Mouse (Mus musculus): ENCODE measurements around the gene Srebf1. TPM values are rescaled to one million over a fixed set of nuclear protein-coding genes. Genes with fewer than 3 reads are reported as not detected.

The Srebf1 gene
- total and polyA plus RNA-seq, 3 experiments: 69.8 to 126 (median 120) TPM

- H3K36me3 ChIP-seq (replicated peaks in 1 of 2; ENCODE audit: control insufficient read depth in 1 of 2, insufficient read depth in 1 of 2, low read length in 1 of 2): peaks cover 33 to 59% of the 10 kb centered on the region in 2 experiments
- TF ChIP-seq JUN (IDR thresholded peaks at IDR 0.05; ENCODE audit: insufficient read depth, low read depth, low read length) (no peak), ZMIZ1 (IDR thresholded peaks at IDR 0.05; ENCODE audit: low read depth, low read length) (no peak), NELFE (IDR thresholded peaks at IDR 0.05; ENCODE audit: low read depth, low read length) (no peak), POLR2A (IDR thresholded peaks at IDR 0.05; ENCODE audit: low read depth, low read length) (no peak), GABPA (IDR thresholded peaks at IDR 0.05; ENCODE audit: insufficient replicate concordance, low read depth, low read length) (no peak), BHLHE40 (IDR thresholded peaks at IDR 0.05; ENCODE audit: low read depth, low read length) (no peak), PAX5 (IDR thresholded peaks at IDR 0.05; ENCODE audit: low read length) (no peak), MAZ (IDR thresholded peaks at IDR 0.05; ENCODE audit: low read depth, low read length) (no peak), RAD21 (IDR thresholded peaks at IDR 0.05; ENCODE audit: low read depth, low read length) (no peak), UBTF (IDR thresholded peaks at IDR 0.05; ENCODE audit: low read depth, low read length) (no peak), CTCF (conservative IDR thresholded peaks at IDR 0.05 in 1 of 2, IDR thresholded peaks at IDR 0.05 in 1 of 2; ENCODE audit: low read depth in 2 of 2, low read length in 2 of 2) (no peak), ZNF384 (IDR thresholded peaks at IDR 0.05; ENCODE audit: low read depth, low read length) (no peak), IRF4 (IDR thresholded peaks at IDR 0.05; ENCODE audit: low read depth, low read length) (no peak), EP300 (IDR thresholded peaks at IDR 0.05; ENCODE audit: low read length) (no peak)
- DNase-seq (ENCODE audit: extremely low read depth): no peak
- H3K4me1 ChIP-seq (ENCODE audit: control insufficient read depth in 1 of 2, insufficient read depth in 2 of 2): peaks cover 51 to 100% of the 10 kb centered on the region in 2 experiments
- H3K4me3 ChIP-seq (replicated peaks in 1 of 3; ENCODE audit: low read depth in 2 of 3, low read length in 2 of 3, poor library complexity in 1 of 3): no peak overlapping the region
- H3K9ac ChIP-seq (ENCODE audit: insufficient read depth, low read depth): no peak overlapping the region
- in situ Hi-C loops (cut with MboI; ENCODE audit: low pct_ligation_motif_present, low pct_unique_long_range_greater_than_20kb, low sequenced_read_pairs) (loop anchor here (5.0 kb wide), 1 partner anchor 81 kb away; the partner anchor contains the start of gene Rai1), dilution Hi-C loops (cut with MboI; ENCODE audit: extremely low pct_ligation_motif_present, extremely low pct_unique_long_range_greater_than_20kb, low sequenced_read_pairs) (no loop called here)
- H3K27ac ChIP-seq (ENCODE audit: insufficient read depth, low read depth): no peak overlapping the region
- no peaks in the 10 kb centered on the region for H3K9me3 ChIP-seq (replicated peaks; ENCODE audit: low read length)
- no peaks in the 10 kb centered on the region for H3K27me3 ChIP-seq (replicated peaks)
- no peaks in the 10 kb centered on the region for H3K79me2 ChIP-seq (replicated peaks; ENCODE audit: control insufficient read depth, extremely low read depth, insufficient read depth, poor library complexity, severe bottlenecking)
- H3K4me2 ChIP-seq (ENCODE audit: insufficient read depth, low read depth, poor library complexity, severe bottlenecking): no peak overlapping the region
Observed at GRCm38 (mm10) chr11:60188275-60188853, 34.0 kb downstream of the Srebf1 start.

GRCm38 (mm10) chr11:60187070-60187469 is 35.3 kb downstream of the Srebf1 start:
- Histone ChIP-seq H3K9me3 (replicated peaks; ENCODE audit: low read length) (no peaks in the 10 kb centered on the region), H3K4me2 (ENCODE audit: insufficient read depth, low read depth, poor library complexity, severe bottlenecking) (no peak overlapping the region), H3K27me3 (replicated peaks) (no peaks in the 10 kb centered on the region), H3K27ac (ENCODE audit: insufficient read depth, low read depth) (no peak overlapping the region), H3K36me3 (replicated peaks in 1 of 2; ENCODE audit: control insufficient read depth in 1 of 2, insufficient read depth in 1 of 2, low read length in 1 of 2) (peaks cover 33 to 57% of the 10 kb centered on the region in 2 experiments), H3K79me2 (replicated peaks; ENCODE audit: control insufficient read depth, extremely low read depth, insufficient read depth, poor library complexity, severe bottlenecking) (no peaks in the 10 kb centered on the region), H3K4me1 (ENCODE audit: control insufficient read depth in 1 of 2, insufficient read depth in 2 of 2) (peaks cover 44 to 89% of the 10 kb centered on the region in 2 experiments), H3K9ac (ENCODE audit: insufficient read depth, low read depth) (no peak overlapping the region), H3K4me3 (replicated peaks in 1 of 3; ENCODE audit: low read depth in 2 of 3, low read length in 2 of 3, poor library complexity in 1 of 3) (no peak overlapping the region)
- DNase-seq (ENCODE audit: extremely low read depth): no peak
- in situ Hi-C loops (cut with MboI; ENCODE audit: low pct_ligation_motif_present, low pct_unique_long_range_greater_than_20kb, low sequenced_read_pairs): loop anchor here (5.0 kb wide), 1 partner anchor 80 kb away; the partner anchor contains the start of gene Rai1
- dilution Hi-C loops (cut with MboI; ENCODE audit: extremely low pct_ligation_motif_present, extremely low pct_unique_long_range_greater_than_20kb, low sequenced_read_pairs): no loop called here
- TF ChIP-seq SIN3A (IDR thresholded peaks at IDR 0.05; ENCODE audit: low read length): no peak
- TF ChIP-seq CHD2 (IDR thresholded peaks at IDR 0.05; ENCODE audit: low read length): no peak
- no peak for TF ChIP-seq CTCF (conservative IDR thresholded peaks at IDR 0.05 in 1 of 2, IDR thresholded peaks at IDR 0.05 in 1 of 2; ENCODE audit: low read depth in 2 of 2, low read length in 2 of 2)
- no peak for TF ChIP-seq KAT2A (IDR thresholded peaks at IDR 0.05; ENCODE audit: insufficient replicate concordance, low read length)
- no peak for TF ChIP-seq MAX (IDR thresholded peaks at IDR 0.05; ENCODE audit: low read length)
- no peak for TF ChIP-seq RAD21 (IDR thresholded peaks at IDR 0.05; ENCODE audit: low read depth, low read length)
- no peak for TF ChIP-seq ZNF384 (IDR thresholded peaks at IDR 0.05; ENCODE audit: low read depth, low read length)
- TF ChIP-seq NRF1 (IDR thresholded peaks at IDR 0.05; ENCODE audit: low read depth, low read length): no peak
- TF ChIP-seq ZC3H11A (IDR thresholded peaks at IDR 0.05; ENCODE audit: low read depth, low read length): no peak
- no peak for TF ChIP-seq ZKSCAN1 (IDR thresholded peaks at IDR 0.05; ENCODE audit: borderline replicate concordance, low read depth, low read length)
- TF ChIP-seq GABPA (IDR thresholded peaks at IDR 0.05; ENCODE audit: insufficient replicate concordance, low read depth, low read length): no peak
- TF ChIP-seq JUN (IDR thresholded peaks at IDR 0.05; ENCODE audit: insufficient read depth, low read depth, low read length): no peak
- no peak for TF ChIP-seq ETS1 (conservative IDR thresholded peaks at IDR 0.05; ENCODE audit: low read depth, low read length)
- no peak for TF ChIP-seq MYC (IDR thresholded peaks at IDR 0.05; ENCODE audit: low read depth, low read length)
- no peak for TF ChIP-seq NELFE (IDR thresholded peaks at IDR 0.05; ENCODE audit: low read depth, low read length)
- no peak for TF ChIP-seq EP300 (IDR thresholded peaks at IDR 0.05; ENCODE audit: low read length)
- TF ChIP-seq E2F4 (IDR thresholded peaks at IDR 0.05; ENCODE audit: insufficient replicate concordance, low read depth, low read length): no peak
- no peak for TF ChIP-seq MEF2A (IDR thresholded peaks at IDR 0.05; ENCODE audit: borderline replicate concordance, low read depth, low read length)
- TF ChIP-seq HCFC1 (IDR thresholded peaks at IDR 0.05; ENCODE audit: low read depth, low read length): no peak

All from CH12.LX (cell line).